Mouse (Mus musculus): ENCODE results near the gene Zpbp2.
A peak's percentile ranks its signal among the peaks of the same experiment; 100 is the strongest.

The Zpbp2 gene

DNA sequence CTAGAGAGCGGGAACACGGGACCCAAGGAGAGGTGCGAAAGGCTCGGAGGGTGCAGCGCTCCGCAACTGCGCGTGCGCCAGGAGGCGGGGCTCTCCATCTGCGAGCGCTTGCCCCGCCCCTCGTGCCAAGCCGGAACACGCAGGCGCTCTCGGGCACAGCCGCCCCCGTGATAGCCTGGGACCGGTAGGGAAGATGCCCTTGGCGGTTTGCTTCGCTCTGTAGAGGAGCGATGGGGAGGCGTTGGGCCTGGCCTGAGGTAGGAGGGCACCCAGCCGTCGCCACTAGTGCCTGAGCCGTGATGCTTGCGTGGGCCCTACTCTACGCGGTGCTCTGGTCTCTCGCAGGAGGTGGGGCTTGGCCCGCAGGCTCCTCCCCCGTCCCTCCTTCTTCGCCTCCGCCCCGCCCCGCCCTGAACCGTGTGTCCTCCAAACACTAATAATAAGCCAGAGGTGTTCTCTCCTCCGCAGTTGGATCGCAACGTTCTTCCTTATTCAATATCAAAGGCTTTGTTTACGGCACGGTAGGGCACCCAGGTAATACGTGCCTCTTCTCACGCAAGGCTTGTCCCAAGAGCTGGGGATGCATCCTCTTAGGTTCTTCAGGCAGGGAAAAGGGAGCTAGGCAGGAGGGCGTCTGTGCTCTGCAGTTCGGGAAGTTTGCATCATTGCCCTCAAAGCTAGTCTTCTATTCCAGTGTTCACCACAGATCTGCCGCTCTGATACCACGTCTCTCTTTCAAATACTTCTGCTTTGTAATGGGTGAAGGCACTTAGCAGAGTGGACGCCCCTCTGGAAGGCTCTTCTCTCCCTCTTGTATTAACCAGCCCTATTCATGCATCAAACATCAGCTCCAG, at the start of gene Zpbp2:
TSS of gene Zpbp2 (plus strand) at position 123 of the 854 bp plus-strand sequence.
- peak; percentile 93 to 96 for DNase-seq (ENCODE audit: low spot score in 2 of 2)

DNA sequence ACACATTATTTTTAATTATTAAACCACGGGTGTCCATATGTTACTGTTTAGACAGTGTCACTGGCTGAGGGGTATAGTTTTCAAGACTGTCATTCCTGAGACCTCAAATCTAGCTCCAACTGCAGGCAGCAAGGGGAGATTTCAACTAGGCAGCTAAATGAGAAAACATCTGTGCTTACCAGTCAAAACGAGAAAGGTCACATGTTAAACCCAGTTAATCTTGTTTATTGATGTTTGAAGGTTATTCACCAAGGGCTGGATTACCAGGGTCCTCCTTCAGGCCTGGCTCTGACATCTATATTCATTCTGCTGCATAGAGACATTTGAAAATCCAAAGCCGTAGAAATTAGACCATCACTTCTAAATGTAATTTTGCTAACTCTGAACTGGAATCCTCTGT, 46.0 kb upstream of the Zpbp2 start:
- no peak for DNase-seq (ENCODE audit: low spot score in 2 of 2)

DNA sequence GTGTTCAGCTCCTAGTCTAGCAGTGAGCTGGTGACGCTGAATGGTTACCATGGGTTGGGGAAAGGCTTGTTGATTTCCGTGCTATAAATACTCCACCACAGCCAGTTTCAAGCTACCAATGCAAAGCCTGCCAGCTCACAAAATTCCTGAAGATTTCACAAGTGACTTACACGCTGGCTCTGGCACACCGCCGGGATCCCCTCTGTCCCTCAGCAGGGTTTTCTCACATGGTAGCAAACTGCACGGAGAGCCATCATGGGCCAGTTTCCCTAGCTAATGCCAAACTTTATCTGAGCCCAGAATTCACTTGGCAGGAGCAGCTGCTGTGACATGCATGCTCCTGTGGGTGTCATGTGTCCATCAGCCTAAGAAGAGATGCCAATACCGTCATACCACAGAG, 41.5 kb upstream of the Zpbp2 start:
- peak; percentile 40 to 59 for DNase-seq (ENCODE audit: low spot score in 2 of 2)

DNA sequence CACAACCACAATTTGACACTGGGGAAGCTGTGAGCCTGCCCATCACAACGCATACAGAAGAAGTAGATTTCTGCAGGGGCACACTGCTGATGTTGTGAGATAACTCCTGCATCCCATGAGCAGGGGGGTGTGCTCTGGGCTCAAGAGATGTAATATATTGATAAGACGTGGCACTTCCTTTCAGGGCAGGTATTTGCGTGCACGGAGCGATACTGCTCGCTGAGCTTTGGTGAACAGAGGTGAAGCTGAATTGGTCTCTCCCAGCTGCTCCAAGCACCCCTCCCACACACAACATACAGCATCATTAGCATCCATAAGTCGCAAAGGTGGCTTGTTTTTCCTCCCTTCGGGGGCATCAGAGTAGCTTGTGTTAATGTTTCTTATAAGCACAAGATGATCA, 40.8 kb upstream of the Zpbp2 start:
- peak; percentile 17 to 44 for DNase-seq (ENCODE audit: low spot score in 2 of 2)

DNA sequence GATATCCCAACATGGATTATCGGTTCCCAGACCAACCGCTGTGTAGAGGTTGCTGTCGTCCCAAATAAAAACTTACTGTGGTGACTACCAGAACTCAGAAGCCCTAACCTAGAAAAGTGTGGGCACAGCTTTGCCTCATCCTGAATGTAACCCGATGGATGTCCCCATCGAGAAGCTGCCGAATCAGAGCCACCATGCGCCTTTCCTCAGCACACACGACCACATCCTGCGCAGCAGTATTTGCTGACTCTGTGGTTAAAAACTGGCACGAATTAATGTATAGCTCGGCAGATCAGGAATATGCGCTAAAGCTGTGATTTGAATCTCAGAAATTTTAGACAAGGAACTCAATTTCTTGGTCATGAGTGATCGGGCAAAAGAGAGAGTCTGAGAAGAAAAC, 38.0 kb upstream of the Zpbp2 start:
- DNase-seq (ENCODE audit: low spot score in 2 of 2), result peak; percentile 26 to 29

DNA sequence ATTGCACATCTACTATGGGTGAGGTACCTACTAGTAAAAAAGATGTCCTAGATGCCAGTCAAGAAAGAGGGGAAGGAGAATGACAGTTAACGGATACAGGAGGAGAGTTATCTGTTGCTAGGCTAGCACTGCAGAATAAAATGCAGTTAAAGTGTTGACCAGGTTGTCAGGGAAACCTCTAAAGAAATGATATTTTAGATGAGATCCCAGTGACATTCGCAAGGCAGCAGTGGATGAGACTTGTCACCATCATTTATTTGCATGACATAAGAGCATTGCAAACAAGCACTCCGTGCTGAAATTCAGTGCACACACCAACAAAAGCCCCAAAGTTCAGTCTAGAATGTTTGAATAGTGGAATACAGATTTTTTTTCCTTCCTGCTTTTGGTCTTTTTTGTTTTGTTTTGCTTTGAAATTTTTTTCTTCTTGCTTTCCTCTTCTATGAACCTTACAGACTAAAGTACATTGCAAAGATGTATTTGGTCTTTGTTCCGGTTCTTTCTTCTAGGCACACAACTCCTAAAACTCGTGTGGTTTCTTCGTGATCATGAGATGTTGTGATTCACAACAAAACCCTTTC, 37.5 kb upstream of the Zpbp2 start:
- no peak for DNase-seq (ENCODE audit: low spot score in 2 of 2)

DNA sequence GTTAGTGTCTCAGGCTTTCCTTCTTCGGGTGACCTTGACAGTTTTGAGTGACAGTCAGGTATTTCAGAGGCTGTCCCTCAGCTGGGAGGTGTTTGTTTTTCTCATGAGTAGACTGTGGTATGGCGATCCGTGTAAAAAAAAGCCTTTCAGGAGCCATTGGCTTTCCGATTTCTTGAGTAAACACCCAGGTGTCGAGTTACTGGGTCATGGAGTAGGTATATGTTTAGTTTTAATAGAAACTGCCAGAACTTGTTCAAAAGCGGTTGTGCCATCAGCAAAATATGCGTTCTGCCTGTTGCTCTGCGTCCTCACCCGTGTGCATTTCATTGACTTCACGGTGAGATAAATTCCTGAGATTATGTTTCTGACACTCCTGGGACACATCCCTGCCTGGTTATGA, 30.4 kb upstream of the Zpbp2 start:
- DNase-seq (ENCODE audit: low spot score in 2 of 2), result no peak

DNA sequence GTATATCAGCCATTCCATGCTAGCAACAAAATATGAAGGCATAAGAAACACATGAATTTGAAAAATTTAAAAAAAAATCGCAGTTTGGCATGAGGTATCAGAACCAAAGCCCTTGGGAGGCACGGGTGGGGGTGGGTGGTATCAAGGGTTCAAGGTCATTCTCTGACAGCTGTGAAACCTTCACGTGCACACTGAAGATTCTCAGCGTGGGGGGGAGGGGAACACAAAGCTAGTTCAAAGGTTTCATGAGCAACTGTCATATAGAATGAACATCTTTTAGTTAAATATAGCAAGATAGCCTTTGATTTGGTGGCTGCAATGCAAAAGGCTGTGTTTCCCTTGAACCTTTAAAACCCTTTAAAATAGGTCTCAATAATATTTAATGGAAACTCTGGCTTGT, 25.8 kb upstream of the Zpbp2 start:
- DNase-seq (ENCODE audit: low spot score in 2 of 2), result no peak

DNA sequence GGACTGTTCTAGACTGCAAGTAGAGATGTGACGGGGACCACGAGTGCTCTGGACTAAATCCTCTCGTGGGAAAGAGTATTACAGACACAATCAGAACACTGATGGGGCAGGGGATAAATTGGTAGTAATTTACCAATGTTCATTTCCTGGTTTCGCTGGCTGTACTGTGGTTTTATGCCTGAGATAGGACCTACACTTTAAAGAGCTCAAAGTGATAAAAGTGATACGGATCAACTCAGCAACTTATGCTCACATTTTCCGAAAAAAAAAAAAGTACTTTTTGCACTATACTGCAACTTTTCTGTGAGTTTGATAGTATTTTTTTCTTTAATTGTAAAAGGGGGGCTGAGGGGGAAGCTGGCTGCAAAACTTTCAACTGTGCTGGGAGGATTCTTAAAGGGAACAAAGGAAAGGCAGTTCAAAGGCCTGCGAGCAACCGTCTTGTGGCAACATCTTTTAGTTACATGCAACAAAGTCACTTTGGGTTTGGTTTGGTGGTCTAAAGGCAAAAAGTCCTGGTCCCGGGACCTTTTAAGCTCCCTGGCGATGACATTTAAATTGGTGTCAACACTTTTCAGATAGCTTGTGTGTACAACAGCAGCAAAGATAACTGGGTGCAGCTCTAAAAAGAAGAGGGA, 24.0 kb upstream of the Zpbp2 start:
- DNase-seq (ENCODE audit: low spot score in 2 of 2), result no peak

DNA sequence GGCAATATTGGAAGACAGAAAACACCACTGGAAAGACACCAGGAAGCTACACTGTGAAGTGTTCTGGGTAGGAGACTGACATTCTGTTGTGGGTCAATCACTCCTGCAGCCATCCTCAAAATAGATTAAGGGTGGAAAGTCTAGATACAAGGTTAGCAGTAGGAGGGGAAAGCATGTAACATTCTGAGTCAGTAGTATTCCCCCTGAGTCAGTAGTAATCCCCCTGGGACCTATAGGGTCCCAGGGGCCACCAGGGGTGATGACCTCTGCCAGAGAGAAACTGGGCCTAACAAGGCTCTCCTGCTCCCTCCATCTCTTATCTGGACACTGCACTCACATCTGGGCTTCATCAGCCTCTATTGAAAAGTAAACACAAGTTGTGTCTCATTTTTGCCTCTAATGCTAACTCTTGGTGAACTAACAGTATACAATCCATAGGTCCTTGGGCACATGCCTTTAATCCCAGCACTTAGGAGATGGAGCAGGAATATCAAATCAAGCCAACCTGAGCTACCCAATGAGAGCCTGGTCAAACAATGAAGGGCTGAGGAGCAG, 13.3 kb upstream of the Zpbp2 start:
- no peak for DNase-seq (ENCODE audit: low spot score in 2 of 2)

DNA sequence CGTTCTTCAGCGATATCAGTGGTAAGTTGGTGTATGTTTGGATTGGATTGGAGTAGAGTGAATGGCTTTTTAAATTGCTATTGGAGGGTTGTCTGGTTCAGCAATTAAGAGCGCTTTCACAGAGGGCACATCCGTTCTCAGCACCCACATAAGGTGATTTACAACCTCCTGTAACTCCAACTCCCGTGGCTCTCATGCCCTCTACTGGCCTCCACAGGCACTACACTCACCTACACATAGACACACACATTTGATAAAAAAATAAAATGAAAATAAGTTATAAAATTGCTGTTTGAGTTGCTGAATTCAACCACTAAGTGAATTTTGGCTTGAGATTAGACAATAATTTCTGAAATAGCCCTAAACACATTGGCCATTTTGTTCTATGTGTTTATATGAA, 10.6 kb upstream of the Zpbp2 start:
- peak in 1 of 2 experiments; percentile 41 for DNase-seq (ENCODE audit: low spot score in 2 of 2)

DNA sequence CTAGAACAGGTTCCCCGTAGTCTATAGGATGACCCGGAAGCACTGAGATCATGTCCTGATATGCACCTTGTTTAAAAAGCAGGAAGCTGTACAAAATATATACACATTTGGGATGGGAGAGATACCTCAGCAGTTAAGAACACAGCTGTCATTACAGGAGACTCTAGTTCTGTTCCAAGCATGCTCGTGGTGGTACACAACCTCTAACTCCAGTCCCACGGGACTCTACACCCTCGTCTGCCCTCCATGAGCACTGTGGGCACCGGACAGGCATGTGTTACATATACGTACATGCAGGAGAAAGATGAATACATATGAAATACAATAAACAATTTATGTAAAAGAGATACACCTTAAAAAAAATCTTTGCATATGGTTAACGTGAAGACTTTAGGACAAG, 8.3 kb upstream of the Zpbp2 start:
- no peak for DNase-seq (ENCODE audit: low spot score in 2 of 2)

DNA sequence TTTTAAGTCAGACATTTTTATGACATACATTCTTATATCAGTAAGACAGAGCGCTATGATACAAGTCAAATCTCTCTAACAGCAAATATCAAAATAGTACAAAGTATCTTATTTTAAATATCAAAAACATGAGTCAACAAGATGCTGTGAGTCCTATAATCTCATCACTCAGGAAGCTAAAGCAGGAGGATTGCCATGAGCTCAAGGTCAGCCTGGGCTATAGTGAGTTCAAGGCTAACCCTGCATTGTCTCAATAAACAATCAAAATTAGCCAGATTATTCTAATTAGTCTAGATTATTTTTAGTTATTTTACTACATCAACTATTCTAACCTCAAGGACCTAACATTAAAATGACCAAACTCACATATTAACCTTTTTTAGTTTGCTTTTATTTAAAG, 7.5 kb upstream of the Zpbp2 start:
- DNase-seq (ENCODE audit: low spot score in 2 of 2), result no peak

DNA sequence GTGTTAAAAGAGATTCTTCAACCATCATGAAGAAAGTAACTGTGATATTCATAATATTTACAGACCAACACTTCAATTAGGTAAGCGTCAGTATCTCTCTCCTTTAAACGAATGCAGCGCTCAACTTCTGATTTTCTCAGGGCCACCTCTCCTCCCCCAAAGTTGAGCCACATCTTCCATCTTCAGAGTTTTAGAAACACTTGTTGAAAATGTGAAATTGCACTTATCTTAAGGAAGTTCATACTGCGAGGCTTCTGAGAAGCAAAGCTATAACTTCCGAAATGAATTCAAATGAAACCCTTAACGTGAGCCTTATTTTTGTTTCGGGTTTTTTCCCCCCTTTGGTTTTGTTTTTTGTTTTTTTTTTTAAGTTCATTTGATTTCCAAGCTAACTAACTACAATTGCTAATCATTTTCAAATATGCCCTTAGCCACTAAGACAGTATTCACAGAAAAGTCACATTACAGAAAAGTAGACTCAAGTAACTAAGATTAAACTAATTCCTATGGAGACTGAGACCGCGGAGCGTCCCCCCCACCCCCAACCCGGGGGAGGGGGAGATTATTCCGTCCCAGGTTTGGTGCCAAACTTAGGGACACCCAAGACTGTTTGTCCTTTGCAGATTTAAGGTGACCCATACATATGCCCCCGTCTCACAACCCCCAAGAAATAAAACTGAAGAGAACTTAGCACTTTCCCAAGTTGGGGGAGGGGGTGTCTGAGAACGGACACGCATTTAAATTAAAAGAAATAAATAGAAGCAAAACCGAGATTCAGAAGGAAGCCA, 5.8 kb upstream of the Zpbp2 start:
- DNase-seq (ENCODE audit: low spot score in 2 of 2), result no peak

DNA sequence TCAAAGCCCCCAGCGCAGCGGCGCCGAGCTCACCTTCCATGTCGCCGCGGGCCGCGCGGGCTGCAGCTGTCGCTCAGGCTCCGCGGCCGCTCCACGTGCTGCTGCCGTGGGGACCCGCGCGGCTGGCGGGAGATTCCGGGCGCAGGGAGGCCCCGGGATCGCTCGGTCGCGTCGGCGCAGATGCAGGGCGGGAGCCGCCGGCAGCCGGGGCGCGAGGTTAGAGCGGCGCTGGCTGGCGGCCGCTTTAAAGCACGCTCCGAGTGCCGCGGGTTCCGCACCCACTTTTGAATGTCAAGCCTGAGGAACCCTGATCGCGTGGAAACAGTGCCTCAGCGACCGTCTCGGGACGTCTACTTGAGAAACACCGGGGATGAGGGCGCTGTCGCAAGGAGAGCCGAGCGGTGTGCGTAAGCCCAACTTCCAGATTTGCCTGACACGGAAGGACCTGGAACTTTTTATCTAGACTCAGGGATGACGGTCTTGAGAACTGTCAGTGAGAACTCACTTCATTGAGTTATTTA, 5.1 kb upstream of the Zpbp2 start, which contains the start of gene Ikzf3:
TSS of gene Ikzf3 (minus strand) at position 321 of the 521 bp plus-strand sequence.
- peak; percentile 52 to 75 for DNase-seq (ENCODE audit: low spot score in 2 of 2)

DNA sequence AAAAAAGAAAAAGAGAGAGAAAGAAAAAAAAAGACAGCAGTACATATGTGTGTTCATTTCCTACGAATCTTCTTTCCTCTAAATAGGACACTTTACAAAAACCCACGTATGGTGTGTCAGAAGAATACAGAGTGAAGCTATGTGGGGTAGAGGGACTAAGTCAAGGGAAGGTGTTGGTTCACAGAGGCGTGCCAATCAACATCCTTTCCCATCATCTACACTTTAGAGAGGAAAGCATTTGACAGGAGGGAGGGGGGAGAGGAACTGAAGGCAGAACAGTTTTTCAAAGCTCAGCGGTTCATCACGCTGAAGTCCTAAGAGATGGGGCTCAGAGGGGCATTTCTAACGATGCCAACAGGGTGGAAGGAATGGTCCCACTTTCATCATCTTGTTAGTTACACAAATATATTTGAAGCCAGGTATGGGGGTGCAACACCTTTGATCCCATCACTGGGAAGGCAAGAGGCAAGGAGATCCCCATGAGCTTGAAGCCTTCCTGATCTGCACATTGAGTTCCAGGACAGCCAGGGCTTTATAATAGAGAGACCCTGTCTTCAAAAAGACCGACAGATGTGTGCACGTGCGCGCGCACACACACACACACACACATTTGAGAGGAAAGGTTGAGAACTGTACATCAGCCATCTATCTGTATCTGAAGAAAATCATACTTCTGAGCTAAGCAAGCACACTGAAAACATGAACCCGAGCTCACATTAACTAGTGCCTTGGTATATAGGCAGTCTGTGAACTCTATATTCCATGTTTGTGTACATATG, 4.2 kb upstream of the Zpbp2 start:
- DNase-seq (ENCODE audit: low spot score in 2 of 2), result peak in 1 of 2 experiments; percentile 37

DNA sequence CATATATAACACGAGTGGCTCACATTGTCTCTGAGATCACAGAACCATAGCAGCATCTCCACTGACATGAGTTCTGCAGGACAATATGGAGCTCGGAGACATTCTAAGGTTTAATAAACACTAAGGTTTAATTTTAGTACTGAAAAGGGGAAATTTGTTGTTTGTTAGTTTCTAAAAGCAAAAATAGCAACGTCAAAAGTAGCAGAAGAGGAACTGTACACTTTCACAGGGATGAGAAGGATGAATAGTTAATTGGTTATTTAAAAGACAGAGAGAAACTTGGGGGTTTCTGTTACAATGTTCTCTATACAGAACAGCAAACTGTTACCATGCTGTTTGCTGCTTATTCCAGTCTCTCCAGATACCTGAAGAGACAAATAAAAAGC, 3.6 kb upstream of the Zpbp2 start:
- DNase-seq (ENCODE audit: low spot score in 2 of 2), result no peak

DNA sequence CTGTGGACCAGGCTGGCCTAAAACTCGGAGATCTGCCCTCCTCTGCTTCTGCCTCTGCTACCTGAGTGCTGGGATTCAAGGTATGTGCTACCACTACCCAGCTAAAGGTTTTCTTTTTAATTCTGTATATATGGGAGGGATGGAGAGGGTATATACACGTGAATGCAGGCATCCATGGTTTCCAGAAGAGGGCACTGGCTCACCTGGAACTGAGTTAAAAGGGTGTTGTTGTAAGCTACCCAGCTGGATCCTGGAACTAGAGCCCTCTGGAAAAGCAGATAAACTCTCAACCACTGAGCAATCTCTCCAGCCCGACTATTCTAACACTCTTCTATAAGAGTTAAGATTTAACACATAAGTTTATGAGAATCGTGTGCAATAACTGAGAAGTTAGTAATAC, 1.5 kb upstream of the Zpbp2 start:
- DNase-seq (ENCODE audit: low spot score in 2 of 2), result no peak

DNA sequence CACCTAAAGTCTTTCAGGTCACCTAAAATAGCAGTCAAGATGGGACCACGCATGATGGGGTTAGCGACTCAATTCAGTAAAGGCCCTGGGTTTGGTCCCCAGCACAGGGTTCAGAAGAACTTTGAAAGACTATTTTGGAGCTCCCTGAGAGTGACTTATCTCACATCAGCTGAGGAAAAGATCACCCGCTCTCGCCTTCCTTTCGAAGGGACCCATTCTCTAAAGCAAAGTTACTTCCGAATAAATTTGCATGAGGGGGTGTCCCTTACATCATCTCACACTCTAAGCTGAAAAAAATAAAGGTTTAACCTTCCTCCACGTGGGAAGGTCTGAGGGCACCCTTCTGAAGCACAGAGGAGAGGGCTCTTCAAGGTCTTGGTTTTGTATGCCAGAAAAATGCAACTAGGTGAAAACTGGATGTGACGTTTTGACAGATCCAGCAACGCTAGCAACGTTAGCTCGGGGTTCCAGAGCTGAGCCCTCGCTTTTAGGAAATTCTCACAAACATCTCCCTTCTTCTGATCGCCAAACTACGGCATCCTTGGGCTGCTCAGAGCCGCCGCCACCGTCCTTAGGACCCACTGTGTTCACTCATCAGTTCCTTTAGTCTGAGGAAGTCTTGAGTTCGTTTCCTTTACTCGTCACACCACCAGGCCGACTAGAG, 454 bp upstream of the Zpbp2 start:
- peak; percentile 69 to 76 for DNase-seq (ENCODE audit: low spot score in 2 of 2)

DNA sequence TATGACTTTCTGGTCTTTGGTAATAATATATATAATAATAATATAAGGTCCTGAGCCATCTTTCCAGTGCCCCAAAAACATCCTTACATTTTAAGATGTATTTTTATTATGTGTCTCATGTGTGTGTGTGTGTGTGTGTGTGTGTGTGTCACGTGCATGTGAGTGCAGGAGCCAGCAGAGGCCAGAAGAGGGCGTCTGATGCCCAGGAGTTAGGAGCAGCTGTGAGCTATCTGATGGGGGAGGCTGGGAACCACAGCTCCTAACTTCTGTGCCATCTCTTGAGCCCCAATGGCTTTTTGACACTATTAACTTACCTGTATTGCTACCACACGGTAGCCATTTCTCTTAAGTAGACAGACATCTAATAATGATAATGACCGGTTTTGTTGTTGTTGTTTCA, 3.1 kb downstream of the Zpbp2 start:
- DNase-seq (ENCODE audit: low spot score in 2 of 2), result no peak
